Mouse (Mus musculus) cerebellum, adult 11 months (tissue): ENCODE data around the gene Fubp1.
A peak's percentile ranks its signal among the peaks of the same experiment; 100 is the strongest.

Experiments used
- DNase-seq: peaks from one replicate; pipeline ENCODE4 v3.0.0; 2022

The Fubp1 gene

GRCm38 (mm10) chr3:152239592-152239991, 29.4 kb downstream of the Fubp1 start:
- DNase-seq, result no peak

GRCm38 (mm10) chr3:152241098-152241497, 30.9 kb downstream of the Fubp1 start:
- no peak for DNase-seq

GRCm38 (mm10) chr3:152243304-152243703, 33.1 kb downstream of the Fubp1 start:
- no peak for DNase-seq

- no peak for DNase-seq
Measured at GRCm38 (mm10) chr3:152245273-152245910, 35.2 kb downstream of the Fubp1 start.

DNA sequence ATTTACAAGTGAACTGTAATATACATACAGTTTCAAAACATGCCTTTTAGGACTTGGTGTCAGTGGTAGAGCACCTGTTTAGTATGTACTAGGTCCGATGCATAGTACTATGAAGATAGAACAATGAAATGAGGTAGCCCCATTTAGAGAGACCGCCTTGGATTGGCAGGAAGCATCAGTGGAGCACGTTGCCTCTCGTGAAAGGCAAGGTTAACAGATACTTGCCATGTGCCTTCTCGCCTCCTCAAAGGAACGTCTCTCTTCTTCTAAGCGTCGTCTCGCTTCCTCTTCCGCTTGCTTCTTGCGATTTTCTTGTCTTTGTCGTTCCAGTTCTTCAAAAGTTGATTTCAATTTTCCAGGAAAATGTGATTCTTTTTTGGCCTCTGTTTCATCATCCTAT, 37.5 kb downstream of the Fubp1 start:
- DNase-seq, result no peak

GRCm38 (mm10) chr3:152250487-152250886, 40.3 kb downstream of the Fubp1 start:
- DNase-seq, result no peak

DNA sequence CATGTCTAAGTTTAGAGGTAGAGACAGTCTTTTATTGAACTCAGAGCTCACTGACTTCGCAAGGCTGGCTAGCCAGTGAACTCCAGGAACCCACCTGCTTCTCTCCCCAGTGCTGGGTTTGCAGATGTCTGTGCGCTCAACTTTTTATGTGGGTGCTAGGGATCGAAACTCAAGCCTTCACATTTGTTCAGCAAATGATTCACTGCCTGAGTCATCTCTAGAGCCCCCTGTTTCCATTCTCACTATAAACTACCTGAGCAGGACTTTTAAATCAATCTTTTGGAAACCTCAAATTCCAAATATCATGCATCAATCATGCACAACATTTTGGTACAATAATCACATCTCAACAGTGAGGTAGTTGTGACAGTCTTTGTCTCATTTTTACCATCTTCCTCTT, 47.3 kb downstream of the Fubp1 start:
- no peak for DNase-seq

- DNase-seq, result peak; percentile 39
Measured at GRCm38 (mm10) chr3:152259409-152259808, 49.2 kb downstream of the Fubp1 start.

DNA sequence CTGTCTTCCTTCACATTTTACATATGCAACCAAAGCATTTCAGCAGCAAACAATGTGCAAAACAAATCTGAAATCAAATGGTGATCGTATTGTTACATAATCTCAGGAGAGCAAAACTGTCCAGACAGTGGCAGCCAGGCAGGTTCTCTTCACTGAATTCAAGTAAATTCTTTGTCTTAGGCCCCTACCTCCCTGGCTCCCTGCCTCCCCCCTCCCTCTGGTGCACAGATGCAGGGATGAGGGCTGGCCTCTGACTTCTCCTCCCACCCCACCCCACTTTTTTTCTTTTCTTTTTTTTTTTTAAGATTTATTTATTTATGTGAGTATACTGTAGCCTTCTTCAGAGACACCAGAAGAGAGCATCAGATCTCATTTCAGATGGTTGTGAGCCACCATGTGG, 50.1 kb downstream of the Fubp1 start:
- no peak for DNase-seq

- no peak for DNase-seq
Measured at GRCm38 (mm10) chr3:152261436-152261835, 51.2 kb downstream of the Fubp1 start.

- no peak for DNase-seq
Measured at GRCm38 (mm10) chr3:152261948-152262347, 51.7 kb downstream of the Fubp1 start.

GRCm38 (mm10) chr3:152264374-152264773, 54.2 kb downstream of the Fubp1 start:
- no peak for DNase-seq

DNA sequence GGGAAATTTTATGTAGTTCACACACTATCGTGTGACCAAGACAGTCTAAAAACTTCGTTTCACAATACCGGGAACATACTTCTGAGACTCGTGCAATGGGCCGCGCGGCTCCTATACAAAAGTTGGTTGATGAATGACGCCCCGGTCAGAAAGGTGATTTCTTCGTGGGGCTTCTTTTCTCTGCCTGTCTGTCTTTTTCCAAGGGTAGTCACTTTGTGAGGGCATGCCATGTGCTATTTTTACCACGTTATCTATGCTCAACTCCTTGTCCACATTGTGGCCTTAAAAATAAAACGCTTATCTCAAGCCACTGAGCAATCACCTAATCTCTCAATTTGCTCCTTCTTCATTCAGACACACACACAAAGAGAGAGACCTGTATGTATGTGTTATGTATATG, 54.6 kb downstream of the Fubp1 start:
- DNase-seq, result no peak

DNA sequence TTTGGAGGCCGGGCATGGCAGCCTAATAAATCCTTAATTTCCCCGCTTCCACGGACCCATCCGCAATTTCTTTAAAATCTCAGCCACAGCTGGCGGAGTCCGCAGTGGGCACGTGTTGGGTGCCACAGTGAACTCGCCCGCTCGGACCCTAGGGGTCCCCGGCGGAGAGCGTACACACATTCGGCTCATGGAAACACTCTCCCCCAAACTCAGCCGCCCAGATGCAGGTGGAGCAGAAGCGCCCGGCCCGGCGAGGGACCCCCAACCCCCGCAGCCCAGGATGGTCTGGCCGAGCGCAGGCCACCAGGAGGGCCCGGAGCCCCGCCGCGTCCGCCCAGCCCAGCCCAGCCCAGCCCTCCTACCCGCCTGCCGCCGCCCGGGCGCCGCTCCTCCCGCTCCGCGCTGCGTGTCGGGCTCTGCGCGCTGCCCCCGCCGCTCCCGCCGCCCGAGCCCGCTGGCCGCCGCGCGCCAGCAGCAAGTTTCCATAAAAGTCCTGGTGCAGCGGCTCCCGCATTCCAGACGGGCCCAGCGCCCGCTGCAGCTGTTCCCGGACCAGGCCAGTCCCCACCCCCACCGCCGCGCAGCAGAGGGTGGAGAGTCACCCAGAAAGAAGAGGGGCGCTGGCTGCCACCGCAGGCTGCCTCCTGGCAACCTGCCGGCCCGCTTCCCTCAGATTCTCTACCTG, 55.3 kb downstream of the Fubp1 start:
- DNase-seq, result no peak

DNA sequence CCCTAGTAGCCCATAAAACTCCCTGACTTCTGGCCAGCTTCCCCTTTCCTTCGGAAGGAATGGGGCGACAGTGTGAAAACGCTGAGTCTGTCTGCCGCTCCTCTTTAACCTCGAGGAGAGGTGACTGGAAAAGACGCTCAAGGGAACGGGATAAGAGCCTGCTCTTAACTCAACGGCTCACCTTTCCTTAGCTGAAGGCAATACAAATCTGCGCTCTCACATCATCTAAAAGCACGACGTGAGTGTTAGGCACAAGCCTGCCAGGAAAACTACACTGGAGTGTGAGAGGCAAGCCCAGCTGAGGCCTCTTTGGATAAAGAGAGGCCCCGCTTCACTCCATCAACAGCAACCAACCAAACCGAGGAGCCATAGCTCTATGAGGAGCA, 55.8 kb downstream of the Fubp1 start, which contains the start of gene Nexn:
Gene Nexn, minus strand, starts transcription at position 315 of the 386 bp plus-strand sequence.
- DNase-seq, result no peak

GRCm38 (mm10) chr3:152268099-152268498, 57.9 kb downstream of the Fubp1 start:
- DNase-seq, result no peak

- DNase-seq, result no peak
Measured at GRCm38 (mm10) chr3:152271071-152271710, 61.0 kb downstream of the Fubp1 start.

DNA sequence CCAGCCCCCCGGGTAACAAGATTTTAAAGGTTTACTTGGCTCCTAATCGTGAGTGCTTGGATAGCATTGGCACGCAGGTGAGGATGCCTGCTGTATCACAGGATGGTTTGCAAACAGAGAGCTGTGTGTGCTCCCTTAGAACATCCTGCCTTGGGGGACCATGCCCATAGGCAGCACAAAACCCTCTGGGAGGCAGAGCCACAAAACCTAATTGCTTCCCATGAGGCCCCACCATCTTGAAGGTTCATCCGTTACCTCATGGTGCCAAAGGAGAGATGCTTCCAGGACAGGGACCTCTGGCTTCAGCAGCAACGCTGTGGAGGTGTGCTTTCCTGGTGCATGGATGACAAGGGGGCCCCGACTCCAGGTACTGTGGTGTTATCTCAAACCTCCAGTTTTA, 61.7 kb downstream of the Fubp1 start:
- DNase-seq, result no peak

DNA sequence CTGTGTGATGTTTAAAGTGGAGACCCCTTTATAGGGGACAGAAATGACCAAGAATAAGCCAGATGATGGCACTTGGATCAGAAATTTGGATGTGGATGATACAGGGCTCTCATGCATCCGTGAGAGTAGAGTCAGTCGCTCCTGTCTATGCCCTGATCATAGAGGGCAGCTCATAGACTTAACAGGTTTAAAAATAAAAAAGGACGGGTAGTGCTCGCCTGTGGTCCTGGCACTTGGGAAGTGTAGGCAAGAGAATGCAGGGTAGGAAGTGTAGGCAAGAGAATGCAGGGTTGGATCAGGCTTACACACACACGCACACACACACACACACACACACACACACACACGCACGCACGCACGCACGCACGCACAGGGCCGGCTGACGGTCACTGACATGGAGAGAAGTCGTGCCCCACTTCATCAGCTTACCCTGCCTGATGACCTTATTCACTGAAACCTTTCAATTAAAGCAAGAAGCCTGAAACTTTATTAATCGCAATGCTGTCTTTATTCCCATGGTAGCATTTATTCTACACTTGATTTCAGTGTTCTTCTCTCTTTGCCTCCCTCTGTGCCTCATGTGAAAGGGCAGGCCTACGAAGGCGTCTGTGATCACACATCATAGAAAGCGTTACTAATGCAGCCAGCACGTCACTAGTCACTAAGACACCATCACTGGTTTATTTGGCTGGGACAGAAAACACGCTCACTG, 62.9 kb downstream of the Fubp1 start:
- DNase-seq, result no peak

DNA sequence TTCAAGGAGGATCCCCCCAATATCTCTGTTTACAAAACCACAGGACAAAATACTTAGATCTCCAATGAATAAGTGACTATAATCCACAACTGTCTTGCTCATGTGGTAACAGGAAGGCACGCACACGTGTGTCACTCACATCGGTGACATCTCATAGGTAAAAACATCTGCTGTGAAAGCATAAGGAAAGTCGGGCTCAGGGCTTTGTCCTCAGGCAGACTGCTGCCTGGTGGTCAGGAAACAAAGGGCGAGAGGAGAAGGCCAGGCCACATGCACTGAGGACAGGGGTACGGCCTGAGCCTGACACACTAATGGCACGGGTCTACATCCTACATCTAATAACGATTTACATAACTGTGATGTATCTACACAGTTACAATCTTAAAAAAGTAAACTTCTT, 64.8 kb downstream of the Fubp1 start:
- no peak for DNase-seq

DNA sequence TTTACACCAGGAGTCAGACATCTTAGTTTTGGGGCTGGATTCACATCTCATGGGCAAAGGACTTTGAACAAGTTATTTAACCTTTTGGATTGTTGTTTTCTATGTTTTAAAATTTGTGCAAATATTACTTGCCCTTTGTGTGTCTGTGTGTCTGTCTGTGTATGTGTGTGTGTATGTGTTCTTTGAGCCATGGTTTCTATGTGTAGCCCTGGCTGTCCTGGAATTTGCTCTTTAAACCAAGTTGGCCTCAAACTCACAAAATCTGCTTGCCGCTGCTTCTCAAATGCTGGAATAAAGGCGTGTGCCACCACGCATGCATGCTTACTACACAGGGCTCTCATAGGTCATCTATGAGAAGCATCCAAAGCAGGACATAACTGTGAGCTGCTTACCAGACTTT, 66.7 kb downstream of the Fubp1 start:
- no peak for DNase-seq

DNA sequence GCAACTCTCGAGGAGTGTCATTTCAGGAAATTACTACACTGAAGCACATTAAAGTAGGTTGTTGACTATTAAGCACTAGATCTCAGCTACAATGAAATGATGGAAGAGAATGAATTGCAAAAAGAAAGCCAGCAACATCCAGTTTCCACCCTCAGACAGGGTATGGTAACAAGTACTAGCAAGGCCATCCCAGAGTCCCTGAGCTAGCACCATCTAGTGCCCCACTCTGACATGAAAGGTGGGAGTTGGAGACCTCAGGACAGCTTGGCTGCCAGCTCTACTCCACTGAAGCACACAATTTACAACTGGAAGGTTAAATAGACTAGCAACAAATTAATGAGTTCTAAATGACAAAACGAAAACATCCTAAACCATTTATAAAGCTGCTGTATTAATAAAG, 67.7 kb downstream of the Fubp1 start:
- DNase-seq, result no peak

DNA sequence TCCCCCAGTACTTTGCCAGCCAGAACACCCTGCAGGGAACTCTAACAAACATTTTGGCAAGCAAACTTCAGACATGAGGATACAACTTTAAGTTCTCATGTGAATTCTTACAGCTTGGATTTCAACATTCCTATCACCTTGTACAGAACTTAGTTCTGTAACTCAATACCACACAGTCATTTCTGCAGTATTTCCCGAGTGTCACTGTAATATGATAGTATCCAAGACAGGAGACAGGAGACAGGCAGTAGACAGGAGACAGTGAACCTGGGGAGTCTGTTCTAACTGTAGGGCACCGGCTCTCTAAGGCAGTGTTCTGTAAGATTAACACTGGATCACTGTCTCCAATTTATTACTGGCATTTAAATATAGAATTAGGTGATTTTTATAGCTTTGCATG, 68.2 kb downstream of the Fubp1 start:
- DNase-seq, result no peak

DNA sequence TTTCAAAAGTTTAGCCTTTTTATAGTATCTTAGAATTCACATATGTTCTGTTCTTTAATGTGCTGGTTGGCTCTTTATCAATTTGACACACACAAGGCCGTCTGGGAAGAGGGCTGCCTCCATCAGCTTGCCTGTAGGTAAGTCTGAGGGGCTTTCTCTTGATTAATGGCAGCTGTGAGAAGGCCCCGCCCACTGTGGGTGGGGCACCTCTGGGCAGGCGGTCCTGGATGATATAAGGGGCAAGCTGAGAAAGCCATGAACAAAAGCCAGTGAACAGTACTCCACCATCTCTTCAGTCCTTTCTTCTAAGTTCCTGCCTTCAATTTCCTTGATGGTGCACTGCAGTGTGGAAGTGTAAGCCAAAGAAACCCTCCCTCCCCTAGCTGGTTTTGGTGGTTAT, 71.9 kb downstream of the Fubp1 start:
- DNase-seq, result no peak
